Mouse (Mus musculus): ENCODE results near the gene Irx4.

DNA sequence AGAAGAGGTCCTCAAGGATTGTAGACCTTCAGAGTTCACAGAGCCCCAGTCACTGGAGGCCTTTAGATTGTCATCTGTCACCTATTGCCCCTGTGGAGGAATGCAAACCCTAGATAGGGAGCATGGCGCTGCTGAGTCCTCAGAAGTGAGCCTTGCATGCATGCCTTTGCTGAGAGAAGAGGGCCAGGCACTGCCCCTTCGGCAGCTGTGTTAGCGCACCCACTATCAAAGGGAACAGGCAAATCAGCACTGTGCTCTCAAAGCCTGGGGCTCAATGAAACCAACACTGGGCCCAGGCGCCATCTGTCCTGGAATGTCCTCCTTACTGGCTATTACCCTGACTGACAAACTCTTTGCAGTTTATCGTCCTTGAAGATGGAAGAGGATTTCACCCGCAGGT, 44.5 kb downstream of the Irx4 start:
- TF ChIP-seq CTCF (IDR thresholded peaks at IDR 0.05; ENCODE audit: low read depth, low read length) = no peak
- TF ChIP-seq GATA1 (IDR thresholded peaks at IDR 0.05; ENCODE audit: borderline replicate concordance, low read length) = no peak

All from G1E (cell line).